Mouse (Mus musculus) kidney, adult 9 months (tissue): ENCODE results near the gene Klhl11.

ENCODE experiments used
- DNase-seq: peaks from one replicate; pipeline ENCODE4 v3.0.0; 2022

The Klhl11 gene

DNA sequence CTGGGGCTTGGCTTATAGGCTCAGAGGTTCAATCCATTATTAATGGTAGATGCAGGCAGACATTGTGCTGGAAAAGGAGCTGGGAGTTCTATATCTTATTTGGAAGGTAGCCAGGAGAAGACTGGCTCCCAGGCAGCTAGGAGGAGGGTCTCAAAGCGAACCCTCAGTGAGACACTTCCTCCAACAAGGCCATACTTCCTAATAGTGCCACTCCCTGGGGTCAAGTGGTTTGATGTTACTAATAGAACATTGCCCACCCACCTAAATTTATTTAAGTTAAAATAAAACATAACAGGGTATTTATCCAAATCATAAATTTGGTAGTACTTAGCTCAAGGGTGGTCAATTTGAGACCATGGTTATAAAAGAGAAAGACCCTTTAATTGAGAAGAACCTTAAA is 6.7 kb downstream of the Klhl11 start:
- no peak for DNase-seq

- no peak for DNase-seq
These were observed 7.2 kb downstream of the Klhl11 start for GRCm38 (mm10) chr11:100465229-100465792.

- DNase-seq = no peak
These were observed 9.8 kb downstream of the Klhl11 start for GRCm38 (mm10) chr11:100462699-100463098.

DNA sequence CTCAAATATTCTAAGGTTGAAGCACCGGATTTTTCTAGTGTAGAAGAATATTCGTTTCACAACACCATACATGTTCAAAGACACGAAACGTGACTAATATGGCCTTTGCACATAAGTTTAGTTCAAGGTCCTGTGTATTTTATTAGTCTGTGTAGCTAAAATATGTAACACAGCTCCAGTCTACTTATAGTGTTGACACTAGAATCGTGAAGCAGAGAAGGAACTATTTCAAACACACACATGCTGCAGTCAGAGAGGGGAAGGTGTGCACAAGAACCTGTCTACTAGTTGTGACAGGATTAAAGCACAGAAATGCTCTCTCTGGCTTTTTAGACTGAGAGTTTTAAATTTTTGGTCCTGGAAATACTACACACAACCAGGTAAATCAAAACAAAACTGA is 14.8 kb downstream of the Klhl11 start:
- DNase-seq = no peak

- DNase-seq = no peak
These were observed 15.3 kb downstream of the Klhl11 start for GRCm38 (mm10) chr11:100457247-100457646.

DNA sequence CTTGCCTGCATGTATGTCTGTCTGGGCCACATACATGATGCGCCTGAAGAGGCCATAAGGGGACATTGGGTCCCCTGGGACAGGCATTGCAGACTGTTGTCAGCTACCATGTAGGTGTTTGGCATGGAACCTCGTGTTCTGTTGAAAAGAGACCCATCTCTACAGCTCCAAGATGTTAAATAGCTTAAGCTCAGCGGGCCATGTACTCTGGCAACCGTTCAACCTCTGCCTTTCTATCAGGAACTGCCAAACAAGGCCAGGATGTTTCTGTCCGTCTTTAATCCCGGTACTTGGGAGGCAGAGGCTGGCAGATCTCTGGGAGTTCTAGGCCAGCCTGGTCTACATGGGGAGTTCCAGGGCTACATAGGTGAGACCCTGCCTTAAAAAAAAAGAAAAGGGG is 29.9 kb downstream of the Klhl11 start:
- DNase-seq = peak; percentile 45

DNA sequence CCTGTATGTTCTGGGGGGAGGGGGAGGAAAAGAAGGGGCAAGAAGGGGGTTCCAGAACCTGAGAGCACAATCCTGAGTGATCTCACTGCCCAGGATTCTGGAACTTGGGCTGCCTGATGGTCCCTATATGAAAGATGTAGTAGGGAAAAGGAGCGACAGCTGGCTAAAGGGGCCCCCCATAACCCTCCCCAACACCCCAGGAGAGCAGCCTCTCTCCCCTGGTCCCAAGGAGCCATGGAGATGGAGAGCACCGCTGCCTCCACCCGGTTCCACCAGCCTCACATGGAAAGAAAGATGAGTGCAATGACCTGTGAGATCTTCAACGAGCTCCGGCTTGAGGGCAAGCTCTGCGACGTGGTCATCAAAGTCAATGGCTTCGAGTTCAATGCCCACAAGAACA is 30.7 kb downstream of the Klhl11 start, which contains the start of the genes Nt5c3b and Klhl10:
Nt5c3b (minus strand) TSS at position 12 of the 400 bp plus-strand sequence.
Klhl10 (plus strand) TSS at position 121 of the 400 bp plus-strand sequence.
- DNase-seq = no peak

GRCm38 (mm10) chr11:100440691-100441522 is 31.6 kb downstream of the Klhl11 start:
- peak; percentile 71 for DNase-seq

DNA sequence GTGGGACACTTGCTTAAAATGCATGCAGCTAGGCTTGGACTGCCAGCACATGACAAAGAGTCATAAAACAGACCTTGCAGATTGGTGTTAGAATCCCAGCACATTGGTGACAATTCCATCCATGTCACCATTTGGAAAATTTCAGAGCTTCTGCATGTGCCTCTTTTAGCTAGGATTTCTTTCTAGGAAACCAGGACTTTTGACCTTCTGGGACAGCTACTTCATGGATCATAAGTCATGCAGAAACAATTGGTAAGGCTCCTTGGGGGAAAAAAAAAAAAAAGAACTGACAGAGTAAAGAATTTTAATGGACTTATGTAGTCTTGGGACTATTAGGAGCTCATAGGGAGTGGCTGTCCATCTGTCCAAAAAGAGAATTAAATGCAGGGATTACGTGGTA is 34.6 kb downstream of the Klhl11 start:
- DNase-seq = peak; percentile 63

- DNase-seq = no peak
These were observed 36.8 kb downstream of the Klhl11 start for GRCm38 (mm10) chr11:100435678-100436246.

- no peak for DNase-seq
These were observed 40.5 kb downstream of the Klhl11 start for GRCm38 (mm10) chr11:100432002-100432401.

DNA sequence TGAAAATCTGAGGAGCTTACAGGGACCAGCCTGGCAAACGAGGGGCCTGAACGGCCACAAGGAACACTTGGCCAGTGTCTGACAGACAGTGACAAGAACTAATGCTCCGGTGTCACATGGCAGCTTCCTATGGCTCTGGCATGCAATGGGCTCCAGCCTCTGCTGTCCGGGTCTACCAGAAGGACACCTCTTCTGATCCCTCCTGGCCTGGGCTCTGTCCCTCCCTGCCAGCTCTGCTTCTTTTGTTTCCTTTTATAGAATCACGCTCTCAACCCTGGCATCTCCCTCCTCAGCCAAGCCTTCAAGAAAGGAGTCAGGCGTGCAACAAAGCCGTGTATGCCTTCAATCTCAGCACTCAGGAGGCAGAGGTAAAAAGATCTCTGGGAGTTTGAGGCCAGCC is 42.5 kb downstream of the Klhl11 start:
- DNase-seq = no peak

DNA sequence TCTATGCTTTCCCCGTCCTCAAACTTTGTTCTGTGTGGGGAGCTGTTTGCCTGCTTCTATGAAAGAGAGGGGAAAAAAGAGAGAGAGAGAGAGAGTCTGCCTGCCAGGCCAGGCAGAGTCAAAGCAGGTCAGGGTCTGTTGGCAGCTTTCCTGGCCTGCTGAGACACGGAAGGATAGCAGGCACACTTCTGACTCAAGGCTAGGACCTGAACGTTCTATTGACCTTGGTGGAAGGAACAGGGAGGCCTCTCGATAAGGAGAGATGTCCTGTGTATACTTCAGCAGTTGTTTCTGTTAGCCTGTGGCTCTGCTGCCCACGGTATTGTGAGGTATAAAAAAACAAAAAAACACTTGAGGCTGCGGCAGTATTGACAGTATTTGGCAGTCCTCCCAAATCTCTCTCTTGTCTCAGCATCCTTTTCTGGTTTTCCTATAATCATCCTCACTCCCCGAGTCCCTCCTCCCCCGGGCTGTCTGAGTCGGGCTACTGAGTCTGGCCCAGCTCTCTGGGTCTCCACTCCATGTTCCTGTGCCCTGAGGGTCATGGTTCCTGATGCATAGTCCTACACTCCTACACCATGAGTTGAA is 43.8 kb downstream of the Klhl11 start:
- no peak for DNase-seq

GRCm38 (mm10) chr11:100426820-100427219 is 45.7 kb downstream of the Klhl11 start:
- DNase-seq = no peak

DNA sequence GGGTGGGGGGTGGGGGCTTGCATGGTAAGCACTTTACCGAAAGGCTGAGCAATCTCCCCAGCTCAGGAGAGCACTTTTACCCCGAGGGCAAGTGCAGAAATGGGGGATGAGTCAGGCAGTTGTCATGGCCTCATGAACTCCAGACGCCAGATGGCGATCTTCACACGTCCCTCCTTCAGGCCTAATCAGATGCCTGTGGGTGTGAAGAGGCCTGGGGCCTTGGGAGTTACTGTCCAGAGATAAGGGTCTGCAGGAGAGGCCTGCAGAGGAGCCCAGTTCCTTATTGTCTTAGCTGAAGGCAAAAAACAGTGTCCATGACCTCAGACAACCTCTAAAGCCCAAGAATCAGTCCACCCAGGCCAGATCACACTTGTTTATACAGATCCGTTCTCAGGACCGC is 46.7 kb downstream of the Klhl11 start:
- peak; percentile 81 for DNase-seq

DNA sequence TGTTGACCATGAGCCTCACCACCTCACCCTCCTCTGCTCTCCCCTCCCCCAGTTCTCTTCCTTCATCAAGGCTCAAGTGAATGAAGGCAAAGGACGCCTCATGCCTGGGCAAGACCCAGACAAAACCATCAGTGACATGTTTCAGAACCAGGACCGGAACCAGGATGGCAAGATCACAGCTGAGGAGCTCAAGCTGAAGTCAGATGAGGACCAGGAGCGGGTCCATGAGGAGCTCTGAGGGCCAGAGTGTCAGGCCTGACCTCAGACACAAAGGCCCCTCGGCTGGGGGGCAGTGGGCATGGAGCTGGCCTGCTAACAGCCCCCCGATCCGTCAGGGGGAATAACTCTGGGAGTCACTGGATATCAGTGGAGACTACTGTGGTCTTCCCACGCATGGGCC is 48.7 kb downstream of the Klhl11 start:
- no peak for DNase-seq

DNA sequence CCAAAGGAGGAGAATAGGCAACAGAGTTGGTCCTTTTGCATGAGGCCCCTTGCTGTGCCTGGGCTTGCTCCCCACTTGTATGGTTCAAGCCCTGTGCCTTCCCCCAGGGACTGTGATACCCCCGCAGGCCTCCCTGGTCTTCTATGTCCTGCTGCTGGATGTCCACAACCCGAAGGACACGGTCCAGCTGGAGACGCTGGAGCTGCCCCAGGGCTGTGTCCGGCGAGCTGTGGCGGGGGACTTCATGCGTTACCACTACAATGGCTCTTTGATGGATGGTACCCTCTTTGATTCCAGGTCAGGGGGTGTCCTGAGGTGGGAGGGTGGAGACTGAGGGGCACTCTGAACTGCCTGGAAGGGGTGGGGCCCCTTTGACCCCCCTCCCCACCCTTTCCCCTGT is 51.0 kb downstream of the Klhl11 start:
- DNase-seq = no peak

- peak; percentile 32 for DNase-seq
These were observed 57.4 kb downstream of the Klhl11 start, which contains the start of gene Fkbp10 for GRCm38 (mm10) chr11:100414914-100415822. Gene Fkbp10, plus strand, starts transcription at chr11:100415697.

GRCm38 (mm10) chr11:100414021-100414913 is 58.3 kb downstream of the Klhl11 start, which contains the start of gene P3h4:
Gene P3h4, minus strand, starts transcription at chr11:100414836.
- peak; percentile 80 for DNase-seq

GRCm38 (mm10) chr11:100413541-100413940 is 59.0 kb downstream of the Klhl11 start:
- DNase-seq = no peak
